Mouse (Mus musculus) adrenal gland, postnatal 4 days (tissue): Measurements from ENCODE around the gene Casz1. TPM values are rescaled to one million over a fixed set of nuclear protein-coding genes. Genes with fewer than 3 reads are reported as not detected.

Experiments
- DNase-seq, 2 experiments: peaks; one replicate each; pipeline ENCODE4 v3.0.0; 2021 to 2022; ENCODE audit warnings: low spot score in 2 of 2, mixed read lengths in 2 of 2
- long read RNA-seq, 2 experiments: library from polyadenylated mRNA; stranded (forward); transcript quantifications; one replicate each; pipeline ENCODE4 v2.0.0; 2021
- total RNA-seq, 2 experiments: library from RNA; stranded (reverse); gene quantifications; 2 replicates each; pipeline ENCODE4 v1.2.3; 2021

Gene Casz1
- 10 to 100 TPM; 10.1 to 15.6 TPM for total RNA-seq
- long read RNA-seq, experiment 1, partial matches to known transcripts: 0 of 5 reads
- long read RNA-seq, experiment 1, other reads (novel, unspliced or antisense): 5 of 5 reads
- long read RNA-seq, experiment 2, partial matches to known transcripts: 6 of 10 reads
- long read RNA-seq, experiment 2, other reads (novel, unspliced or antisense): 4 of 10 reads

DNA sequence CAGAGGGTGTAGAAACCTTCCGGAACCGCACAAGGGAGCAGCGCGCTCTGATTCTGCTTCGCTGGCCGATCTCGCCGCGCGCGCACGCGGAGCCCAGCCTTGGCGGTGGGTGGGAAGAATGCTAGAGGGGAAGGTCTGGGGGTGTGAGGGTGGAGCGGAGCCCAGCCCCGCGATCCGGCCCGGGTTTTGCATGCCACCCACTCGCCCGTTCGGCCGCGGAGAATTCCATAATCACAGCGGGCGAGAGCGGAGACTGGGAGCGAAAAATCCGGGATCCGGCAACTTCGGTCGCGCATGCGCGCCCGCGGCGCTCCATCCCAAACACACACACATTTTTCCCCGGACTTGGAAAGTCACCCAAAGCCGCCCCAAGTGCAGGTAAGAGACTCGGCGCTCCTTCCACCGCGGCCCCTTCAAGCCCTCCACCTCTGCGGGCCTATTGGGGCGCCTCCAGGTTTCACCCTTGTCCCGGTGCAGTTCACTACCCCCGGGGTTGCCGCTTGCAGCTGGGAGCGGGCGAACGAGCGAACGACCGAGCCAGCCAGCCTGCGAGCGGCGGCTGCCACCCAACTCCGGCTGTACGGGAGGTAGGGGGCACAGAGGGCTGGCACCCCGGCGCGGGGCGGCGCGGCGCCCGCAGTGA, at the start of gene Casz1:
Gene Casz1 (plus strand): TSS at position 293 of the 643 bp plus-strand sequence.
- DNase-seq: peak; percentile 77 to 90

DNA sequence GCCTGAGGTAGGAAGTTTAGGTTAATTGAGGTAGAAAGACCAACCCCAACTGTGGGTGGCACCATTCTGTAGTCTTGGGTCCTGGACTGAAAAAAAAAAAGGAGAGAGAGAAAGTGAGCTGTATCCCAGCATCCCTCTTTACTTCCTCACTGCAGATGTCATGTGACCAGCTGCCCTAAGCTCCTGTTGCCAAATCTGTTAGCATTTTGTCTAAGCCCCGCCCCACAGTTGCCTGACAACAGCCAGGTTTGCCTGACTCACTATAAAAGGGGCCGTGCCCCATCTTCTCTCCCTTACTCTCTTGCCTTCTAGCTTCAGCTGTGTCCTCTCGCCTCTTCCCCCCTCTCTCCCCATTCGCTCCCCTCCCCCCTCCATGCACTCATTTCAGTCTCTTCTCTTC, 45.4 kb upstream of the Casz1 start:
- DNase-seq: no peak

DNA sequence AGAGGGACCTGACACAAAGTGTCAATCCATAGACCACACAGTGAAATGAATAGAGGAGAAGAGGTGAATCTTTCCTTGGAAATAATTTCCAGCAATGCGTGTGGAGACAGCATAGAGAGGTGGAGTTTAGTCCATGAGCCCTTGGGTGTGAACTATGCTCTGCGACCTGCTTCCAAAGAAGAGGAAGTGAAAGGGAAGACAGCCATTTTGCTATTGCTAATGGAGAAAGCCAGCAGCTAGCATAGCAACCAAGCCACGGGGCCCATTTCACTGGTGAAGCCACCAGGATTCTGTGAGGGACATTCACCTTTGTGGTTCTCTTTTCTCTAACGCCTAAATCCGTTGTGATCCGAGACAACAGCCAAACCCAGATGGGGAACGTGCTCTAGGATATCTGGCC, 44.1 kb upstream of the Casz1 start:
- DNase-seq: no peak

- no peak for DNase-seq
Observed at GRCm38 (mm10) chr4:148766021-148766775, 38.0 kb upstream of the Casz1 start.

DNA sequence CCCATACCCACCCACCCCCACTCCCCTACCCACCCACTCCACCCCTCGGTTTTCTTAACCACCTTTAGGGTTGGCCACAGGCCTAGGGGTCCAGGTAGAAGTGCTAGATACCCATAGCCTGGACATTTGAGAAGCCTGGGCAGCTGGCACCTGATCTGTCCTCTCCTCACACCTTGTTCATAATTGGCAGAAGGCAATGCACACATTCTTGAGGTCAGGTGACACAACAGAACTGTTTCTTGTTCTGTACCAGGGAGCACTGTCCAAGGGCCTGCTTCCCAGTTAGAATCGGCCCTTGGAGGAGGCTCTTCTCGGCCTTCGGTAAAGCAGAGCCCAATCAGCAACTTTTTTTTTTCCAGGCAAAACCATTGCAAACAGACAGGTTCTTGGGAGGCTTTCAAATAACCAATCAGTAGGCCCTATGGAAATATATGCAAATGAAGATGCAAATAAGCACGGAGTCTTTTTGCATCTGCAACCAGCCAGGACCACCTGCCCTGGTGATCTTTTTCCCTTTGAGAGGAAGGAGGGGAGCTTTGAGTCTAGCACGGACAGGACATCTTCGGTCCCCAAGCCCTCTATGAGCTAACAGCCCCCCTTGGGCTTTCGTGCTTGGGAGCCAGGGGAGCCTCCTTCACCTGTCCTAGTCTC, 36.4 kb upstream of the Casz1 start:
- no peak for DNase-seq

GRCm38 (mm10) chr4:148768649-148769048, 35.6 kb upstream of the Casz1 start:
- no peak for DNase-seq

GRCm38 (mm10) chr4:148770582-148771408, 33.4 kb upstream of the Casz1 start:
- DNase-seq: no peak

DNA sequence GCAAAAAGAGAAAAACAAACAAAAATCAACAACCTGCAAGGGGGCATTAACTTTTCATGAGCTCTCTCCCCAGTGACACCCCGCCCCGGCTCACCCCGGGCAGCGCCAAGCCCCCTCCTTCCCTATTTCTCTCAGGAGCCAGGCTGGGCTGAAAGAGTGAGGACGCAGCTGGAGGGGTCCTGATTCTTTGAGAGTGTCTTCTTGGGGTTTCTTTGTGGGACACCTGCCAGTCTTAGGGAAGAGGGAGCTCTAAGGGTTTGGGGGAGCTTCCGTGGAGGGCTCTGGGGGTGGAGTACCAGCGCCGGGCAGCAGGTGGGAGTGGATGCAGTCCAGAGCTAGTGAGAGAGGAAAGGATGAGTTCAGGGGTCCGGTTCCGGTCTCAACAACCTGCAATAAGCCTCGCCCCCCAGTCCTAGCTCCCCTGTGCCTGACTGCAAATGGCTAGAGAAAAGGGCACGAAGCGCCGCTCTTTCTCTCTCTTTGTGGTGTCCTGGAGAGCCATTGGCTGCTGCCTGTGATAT, 32.8 kb upstream of the Casz1 start:
- DNase-seq: no peak

GRCm38 (mm10) chr4:148772658-148773057, 31.6 kb upstream of the Casz1 start:
- no peak for DNase-seq

DNA sequence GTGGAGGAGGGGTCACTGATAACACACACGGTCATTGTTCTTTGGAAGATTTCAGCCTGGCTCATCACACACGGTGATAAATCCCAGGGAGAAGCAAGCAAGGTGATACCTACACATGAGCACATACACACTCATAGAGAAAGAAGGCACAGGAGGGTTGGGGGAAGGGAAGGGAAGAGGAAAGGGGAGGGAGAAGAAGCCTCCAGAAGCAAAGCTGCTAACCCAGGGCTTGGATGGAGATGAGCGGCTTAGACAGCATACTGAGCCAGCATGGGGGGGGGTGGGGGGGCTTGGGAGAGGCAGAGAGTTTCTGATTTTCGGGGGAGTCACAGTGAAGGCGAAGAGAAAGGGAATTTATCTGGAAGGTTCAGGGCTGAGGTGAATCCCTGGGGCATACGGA, 30.2 kb upstream of the Casz1 start:
- DNase-seq: no peak

DNA sequence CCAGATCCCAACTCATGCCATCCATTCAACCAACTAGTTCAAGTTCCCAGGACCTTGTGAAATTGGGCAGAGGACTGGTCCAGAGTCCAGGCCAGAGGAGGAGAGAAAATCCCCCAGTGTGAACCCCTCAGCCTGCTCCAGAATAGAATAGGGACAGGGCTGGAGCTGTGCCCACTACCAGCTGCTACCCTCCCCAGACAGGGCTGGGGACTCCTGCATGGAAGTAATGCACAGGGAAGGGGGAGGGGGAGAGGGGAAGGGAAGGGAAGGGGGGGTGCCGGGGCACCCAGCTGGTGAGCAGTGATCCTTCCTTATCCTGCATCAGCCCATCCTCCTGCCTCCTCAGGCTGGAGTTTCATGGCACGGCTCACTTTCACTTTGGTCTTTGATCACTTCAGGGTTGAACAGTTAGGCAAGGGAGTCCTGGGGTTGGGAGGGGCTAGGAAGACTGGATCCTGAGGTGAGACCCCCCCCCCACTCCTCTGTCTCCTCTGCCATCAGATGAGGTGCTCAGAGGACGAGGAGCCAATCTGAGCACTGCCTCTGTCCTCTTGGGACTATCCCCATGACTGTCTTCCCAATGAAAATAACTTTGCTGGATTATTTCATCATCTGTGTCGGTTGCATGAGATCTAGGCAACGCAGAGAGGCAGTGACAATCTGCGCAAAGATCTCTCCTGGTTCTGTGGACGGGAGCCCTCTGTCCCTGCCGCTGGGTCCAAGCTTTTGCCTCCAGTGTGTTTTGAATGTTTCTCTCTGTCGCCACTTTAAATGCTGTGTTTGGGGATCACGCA, 28.6 kb upstream of the Casz1 start:
- DNase-seq: no peak

- no peak for DNase-seq
Observed at GRCm38 (mm10) chr4:148780097-148780621, 24.1 kb upstream of the Casz1 start.

DNA sequence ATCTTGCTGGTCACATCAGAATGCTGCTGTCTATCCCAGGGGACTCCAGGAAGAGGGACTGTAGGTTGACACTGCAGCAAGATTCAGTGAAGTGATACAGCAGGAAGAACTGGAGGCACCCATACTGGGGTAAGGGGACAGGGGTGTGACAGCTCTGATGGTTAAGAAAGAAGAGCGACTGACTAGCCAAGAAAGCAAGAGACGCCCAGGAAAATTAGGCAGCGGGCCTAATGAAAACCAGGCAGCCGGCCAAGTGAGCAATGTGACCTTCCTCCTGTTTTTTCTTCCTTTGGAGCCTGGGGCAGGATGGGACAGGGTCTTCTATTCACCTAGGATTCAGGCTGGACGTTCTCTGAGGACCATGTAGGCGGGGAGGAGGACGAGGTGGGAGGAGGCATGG, 22.7 kb upstream of the Casz1 start:
- no peak for DNase-seq

DNA sequence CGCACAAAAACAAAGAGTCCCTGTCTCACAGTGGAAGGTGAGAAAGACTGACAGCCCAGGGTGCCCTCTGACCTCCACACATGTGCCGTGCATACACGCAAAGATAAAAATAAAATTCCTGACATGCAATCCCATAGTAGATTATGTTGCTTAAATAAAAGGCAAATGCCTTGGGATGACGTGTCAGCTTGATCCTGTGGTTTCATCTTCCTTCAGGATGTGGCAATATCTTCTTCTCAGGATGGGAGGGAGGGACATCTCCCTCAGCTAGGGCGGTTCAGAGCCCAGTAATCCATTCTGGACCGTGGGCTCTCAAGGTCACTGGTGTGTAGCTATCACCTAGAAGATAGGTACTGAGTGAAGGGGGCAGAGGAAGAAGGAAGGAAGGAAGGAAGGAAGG, 21.3 kb upstream of the Casz1 start:
- no peak for DNase-seq

DNA sequence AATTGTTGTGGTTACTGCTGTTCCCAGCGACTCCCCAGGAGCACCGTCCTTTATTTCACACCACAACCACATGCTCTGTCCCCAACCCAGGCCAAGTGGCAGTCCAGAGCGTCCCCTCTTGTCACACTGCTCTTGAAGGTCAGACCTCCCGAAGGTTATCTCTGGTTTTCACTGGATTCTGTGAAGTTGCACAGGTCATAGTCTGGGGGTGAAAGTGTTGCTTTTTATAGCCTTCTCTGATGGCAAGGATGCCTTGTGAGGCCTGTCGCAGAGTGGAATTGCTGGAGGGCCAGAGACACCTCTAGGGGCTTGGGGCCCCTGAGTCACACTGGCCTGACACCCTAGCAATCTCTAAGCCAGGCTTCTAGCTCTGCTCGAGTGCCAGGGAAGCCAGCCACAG, 20.5 kb upstream of the Casz1 start:
- no peak for DNase-seq

- no peak for DNase-seq
Observed at GRCm38 (mm10) chr4:148785053-148785567, 19.1 kb upstream of the Casz1 start.

GRCm38 (mm10) chr4:148785995-148786394, 18.2 kb upstream of the Casz1 start:
- DNase-seq: no peak

DNA sequence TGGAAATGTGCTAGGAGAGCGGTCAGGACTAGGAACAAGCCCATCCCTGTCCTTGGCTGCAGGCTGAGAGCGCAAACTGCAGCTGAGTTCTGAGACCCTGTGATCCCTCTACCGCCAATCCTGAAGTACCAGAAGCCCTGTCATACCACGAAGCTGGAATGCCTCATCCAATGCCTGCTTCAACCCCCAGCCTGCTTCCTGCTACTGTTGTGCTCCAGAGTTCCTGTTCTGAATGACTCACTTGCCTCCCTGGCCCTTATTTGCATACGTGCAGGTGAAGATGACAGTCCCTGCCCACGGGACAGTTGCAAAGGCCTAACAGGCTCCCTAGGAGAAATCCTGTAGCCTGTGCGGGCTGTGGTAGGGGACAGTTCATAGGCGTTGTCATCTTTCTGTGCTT, 13.3 kb upstream of the Casz1 start:
- DNase-seq: no peak

DNA sequence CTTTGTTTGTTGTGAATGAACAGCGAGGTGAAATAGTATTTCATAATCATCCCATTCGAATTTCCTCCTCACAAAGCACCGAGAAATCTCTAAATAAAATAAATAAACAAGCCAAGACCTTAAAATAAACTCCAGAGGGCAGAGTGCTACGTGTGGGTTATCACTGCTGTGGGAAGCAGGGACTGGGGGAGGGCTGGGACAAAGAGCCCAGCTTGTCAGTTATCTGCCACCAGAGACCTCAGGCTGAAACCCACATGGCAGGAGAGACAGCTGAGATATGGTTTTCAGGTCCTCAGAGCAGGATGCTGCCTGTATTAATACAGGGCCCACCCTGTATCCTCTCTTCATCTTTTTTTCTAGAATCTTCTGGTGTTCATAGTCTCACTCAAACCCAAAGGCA, 9.2 kb upstream of the Casz1 start:
- DNase-seq: no peak
